Mouse (Mus musculus): Measurements from ENCODE around the gene Xiap. TPM values are rescaled to one million over a fixed set of nuclear protein-coding genes. Genes with fewer than 3 reads are reported as not detected.

Xiap gene
- polyA plus RNA-seq, 1 experiment from 2014 or later: 16.5 TPM

GRCm38 (mm10) chrX:42151024-42151754 lies 91.7 kb downstream of the Xiap start:
- no peak for ATAC-seq (ENCODE audit: borderline replicate concordance, extremely low read depth, low FRiP score, low TSS enrichment)
- H3K4me1 ChIP-seq: no peaks in the 10 kb centered on the region
- peak overlapping the region; percentile 100 for H3K27ac ChIP-seq
- no peaks in the 10 kb centered on the region for H3K9me3 ChIP-seq
- peak overlapping the region; percentile 60 for H3K4me3 ChIP-seq
- peak overlapping the region; percentile 54 for H3K4me2 ChIP-seq
- WGBS: 15% methylated on average over 25 of the region's 25 CpGs
- peak overlapping the region; percentile 50 for H3K9ac ChIP-seq
- no peaks in the 10 kb centered on the region for H3K36me3 ChIP-seq
- no peaks in the 10 kb centered on the region for H3K27me3 ChIP-seq

DNA sequence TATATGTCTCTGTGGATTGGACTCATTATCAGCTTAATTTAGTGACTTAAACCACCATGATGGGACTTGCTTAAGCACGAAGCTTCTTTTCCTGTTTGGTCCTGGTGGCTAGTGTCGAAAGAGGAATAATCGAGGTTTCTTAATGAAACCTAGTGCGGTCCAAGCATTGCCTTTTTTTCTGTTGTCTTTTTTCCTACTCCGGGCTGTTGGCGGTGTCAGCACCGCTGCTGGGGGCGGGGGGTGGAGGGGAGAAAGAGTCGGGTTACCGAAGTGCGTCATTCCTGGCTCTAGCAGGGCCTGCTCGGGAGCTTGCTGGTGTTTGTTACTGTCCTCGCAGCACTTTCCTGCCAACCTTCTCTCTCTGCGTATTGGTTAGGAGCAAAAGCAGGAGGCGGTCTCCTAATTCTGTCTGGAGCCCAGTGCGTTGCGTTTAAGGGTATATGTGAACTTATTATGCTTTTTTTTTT lies 92.5 kb downstream of the Xiap start:
- WGBS: 18% methylated on average over 17 of the region's 17 CpGs
- no peaks in the 10 kb centered on the region for H3K4me1 ChIP-seq

GRCm38 (mm10) chrX:42153056-42153455 lies 93.6 kb downstream of the Xiap start:
- H3K4me3 ChIP-seq: peak overlapping the region; percentile 60
- no peaks in the 10 kb centered on the region for H3K36me3 ChIP-seq
- no peak for ATAC-seq (ENCODE audit: borderline replicate concordance, extremely low read depth, low FRiP score, low TSS enrichment)
- H3K4me2 ChIP-seq: peak overlapping the region; percentile 54
- no peak overlapping the region; the same call in 1 of the 2 replicates for H3K9ac ChIP-seq
- H3K27me3 ChIP-seq: no peaks in the 10 kb centered on the region
- WGBS: 7% methylated on average over 4 of the region's 4 CpGs
- no peaks in the 10 kb centered on the region for H3K4me1 ChIP-seq
- H3K9me3 ChIP-seq: no peaks in the 10 kb centered on the region
- H3K27ac ChIP-seq: no peak overlapping the region

More for the DNA sequence above, 92.5 kb downstream of the Xiap start:
- ATAC-seq (ENCODE audit: borderline replicate concordance, extremely low read depth, low FRiP score, low TSS enrichment): peak; percentile 77
- Histone ChIP-seq H3K4me2 (peak overlapping the region; percentile 54), H3K9me3 (no peaks in the 10 kb centered on the region), H3K27me3 (no peaks in the 10 kb centered on the region), H3K9ac (peak overlapping the region; percentile 50), H3K36me3 (no peaks in the 10 kb centered on the region), H3K27ac (peak overlapping the region; percentile 100), H3K4me3 (peak overlapping the region; percentile 60)

Other genes with a start within 250 kb of the Xiap start
- gene Thoc2, start 139.0 kb upstream of the Xiap start, polyA plus RNA-seq (2015; fragmentation: Nextera tagmentation; extraction: Ambion mirVana): 73.6 and 80.9 TPM in 2 replicates
- 48.9 and 49.3 TPM in 2 replicates for gene Stag2, start 89.6 kb downstream of the Xiap start, polyA plus RNA-seq (2015; fragmentation: Nextera tagmentation; extraction: Ambion mirVana)

All from lung, embryonic 15.5 days (tissue).